ENCODE assay signal across 12 mouse cellular contexts in genomic region chr2:158316371-158316770, GRCm38 (mm10). TPM values are rescaled to one million over a fixed set of nuclear protein-coding genes. Genes with fewer than 3 reads are reported as not detected.
A peak's percentile ranks its signal among the peaks of the same experiment; 100 is the strongest.
DNase-seq lines count a peak whose midpoint lies in the region; TF ChIP-seq lines count a peak whose summit lies in the region.
"Had no signal": no experiment of that assay in that cellular context is flagged by ENCODE, and none has a peak within 500 bp of the region (broad histone marks: within the 10 kb centered on the region; RNA-seq: fewer than 3 reads in every experiment).

No protein-coding gene starts in this region.

- H3K79me2 ChIP-seq in C2C12 (ENCODE audit: control insufficient read depth, insufficient read depth), result no peaks in the 10 kb centered on the region
- no peaks in the 10 kb centered on the region for H3K79me2 ChIP-seq in MEL (ENCODE audit: control insufficient read depth, insufficient read depth, low read length, poor library complexity)

- no peak overlapping the region for H3ac ChIP-seq in C2C12 (ENCODE audit: control insufficient read depth, insufficient read length, low read depth)

- H3K4me3 ChIP-seq in left cerebral cortex, adult 2 months, result no peak overlapping the region
- H3K4me3 ChIP-seq in C2C12 (ENCODE audit: insufficient read depth, poor library complexity, severe bottlenecking) (no peak overlapping the region), MEL (ENCODE audit: control insufficient read depth in 1 of 2, insufficient read depth in 1 of 2, low read depth in 2 of 2, low read length in 2 of 2) (no peak overlapping the region)
- H3K4me3 ChIP-seq: limb, embryonic 15.5 days had no signal

- no peak for TF ChIP-seq EP300 in MEL (IDR thresholded peaks at IDR 0.05; ENCODE audit: low read depth in 1 of 2, low read length in 2 of 2)

- intact Hi-C loops in left cerebral cortex, adult 2 months (cut with DNase I), result no loop called here

- H3K4me1 ChIP-seq in MEL (ENCODE audit: control insufficient read depth in 1 of 2, insufficient read depth in 2 of 2, low read length in 2 of 2), result no peaks in the 10 kb centered on the region
- H3K4me1 ChIP-seq: limb, embryonic 15.5 days had no signal

- no peaks in the 10 kb centered on the region for H3K79me3 ChIP-seq in C2C12 (ENCODE audit: low read depth)

- peak; percentile 37 for TF ChIP-seq CTCF in left cerebral cortex, adult 2 months (IDR thresholded peaks at IDR 0.05)
- TF ChIP-seq CTCF in C2C12 (IDR thresholded peaks at IDR 0.05; ENCODE audit: control insufficient read depth, insufficient read depth, insufficient read length), result peak; percentile 4
- TF ChIP-seq CTCF in MEL (IDR thresholded peaks at IDR 0.05 in 2 of 3, conservative IDR thresholded peaks at IDR 0.05 in 1 of 3; ENCODE audit: control insufficient read depth in 1 of 3, insufficient read depth in 1 of 3, low read depth in 2 of 3, low read length in 3 of 3, poor library complexity in 1 of 3, severe bottlenecking in 1 of 3), result peak; percentile 26 to 49 (median 38); a peak in 5 of 6 replicates

- peaks cover 12% of the 10 kb centered on the region for H3K27me3 ChIP-seq in C2C12 (ENCODE audit: control insufficient read depth, insufficient read depth, insufficient read length)
- peaks cover 4 to 8% of the 10 kb centered on the region in 2 experiments; a peak in 3 of 4 replicates for H3K27me3 ChIP-seq in MEL (ENCODE audit: control insufficient read depth in 1 of 2, insufficient read depth in 2 of 2, low read length in 2 of 2)
- H3K27me3 ChIP-seq: limb, embryonic 15.5 days had no signal

- no peak for TF ChIP-seq POLR2A in MEL (IDR thresholded peaks at IDR 0.05; ENCODE audit: control insufficient read depth in 1 of 2, insufficient read depth in 1 of 2, low read depth in 1 of 2, low read length in 2 of 2, poor library complexity in 1 of 2)

- TF ChIP-seq RAD21 in MEL (IDR thresholded peaks at IDR 0.05; ENCODE audit: low read depth, low read length), result no peak

- H3K36me3 ChIP-seq in C2C12 (ENCODE audit: control insufficient read depth, insufficient read depth) (no peaks in the 10 kb centered on the region), MEL (ENCODE audit: control insufficient read depth in 1 of 2, insufficient read depth in 2 of 2, low read length in 2 of 2) (no peaks in the 10 kb centered on the region)
- H3K36me3 ChIP-seq: limb, embryonic 15.5 days had no signal

- no peak overlapping the region for H3K27ac ChIP-seq in left cerebral cortex, adult 2 months
- no peak overlapping the region for H3K27ac ChIP-seq in MEL (ENCODE audit: control insufficient read depth, low read depth, low read length)
- H3K27ac ChIP-seq: hindbrain, embryonic 14.5 days; limb, embryonic 15.5 days had no signal

- no peak for DNase-seq in left cerebral cortex, adult 2 months (ENCODE audit: extremely low spot score in 1 of 2, low spot score in 2 of 2)
- DNase-seq in left cerebral cortex, adult 18-20 months (ENCODE audit: low spot score in 2 of 2), result no peak
- peak; percentile 23 for DNase-seq in MEL (ENCODE audit: low read depth, low spot score)
- DNase-seq in kidney, postnatal 36 days, result peak; percentile 9 to 57
- no peak for DNase-seq in urinary bladder, postnatal 25 days (ENCODE audit: low spot score)
- no peak for DNase-seq in heart, postnatal 4 days
- no peak for DNase-seq in layer of hippocampus, postnatal 14 days (ENCODE audit: low spot score in 2 of 2)

- no peak overlapping the region for H3K9ac ChIP-seq in MEL (ENCODE audit: control insufficient read depth, low read depth, low read length, poor library complexity, severe bottlenecking)
- H3K9ac ChIP-seq: hindbrain, embryonic 14.5 days; limb, embryonic 15.5 days had no signal

- no peaks in the 10 kb centered on the region for H3K9me3 ChIP-seq in MEL (replicated peaks; ENCODE audit: insufficient read depth, low read length)
- H3K9me3 ChIP-seq: limb, embryonic 15.5 days had no signal

TF ChIP-seq in C2C12, 6 proteins besides CTCF, POLR2A, EP300 and RAD21:
- TF ChIP-seq CEBPB (IDR thresholded peaks at IDR 0.05; ENCODE audit: low read depth) (no peak), USF1 (IDR thresholded peaks at IDR 0.05; ENCODE audit: low read depth) (no peak), MYOD1 (IDR thresholded peaks at IDR 0.05; ENCODE audit: control insufficient read depth, insufficient read length, low read depth) (no peak), MAX (IDR thresholded peaks at IDR 0.05) (no peak), FOSL1 (IDR thresholded peaks at IDR 0.05; ENCODE audit: insufficient read depth, low read length, poor library complexity, severe bottlenecking) (no peak), MYOG (IDR thresholded peaks at IDR 0.05; ENCODE audit: control insufficient read depth, extremely low read depth, insufficient read length) (no peak)
TF ChIP-seq in C2C12: peak in this region for 0.

TF ChIP-seq in MEL, 35 proteins besides CTCF, POLR2A, EP300 and RAD21:
- TF ChIP-seq TBP (IDR thresholded peaks at IDR 0.05; ENCODE audit: low read depth, low read length), result no peak
- TF ChIP-seq MAFK (IDR thresholded peaks at IDR 0.05; ENCODE audit: borderline replicate concordance, low read depth, low read length), result no peak
- TF ChIP-seq GATA1 (IDR thresholded peaks at IDR 0.05; ENCODE audit: low read depth, low read length), result no peak

RNA-seq across cellular contexts. Expression of gene Lbp, which starts 10.1 kb away (rescaled TPM):
- 1 to 10 TPM; 1.2 to 2.4 TPM for total RNA-seq in left cerebral cortex, adult 2 months (2021)
- total RNA-seq in left cerebral cortex, adult 18-20 months (2021), result 1 to 10 TPM; 1.3 to 1.5 TPM
- not detected for polyA plus RNA-seq in C2C12 (2012; fragmentation: generic; extraction: Trizol)
- total RNA-seq in MEL (2012; rRNA removed), result not detected in 2 replicates
- not detected for polyA plus RNA-seq in MEL (2012; ENCODE audit: insufficient read depth in 1 of 2, insufficient read length in 2 of 2, low read depth in 1 of 2, low replicate concordance in 2 of 2, missing spikeins in 1 of 2)
- 1 to 10 TPM; 6.3 to 6.6 TPM for total RNA-seq in heart, postnatal 4 days (2021)
- total RNA-seq in layer of hippocampus, postnatal 14 days (2021), result 1 to 10 TPM; 2.3 to 8.0 TPM

RNA-seq across cellular contexts. Expression of gene Bpi, which starts 58.5 kb away (rescaled TPM):
- total RNA-seq in left cerebral cortex, adult 2 months (2021), result not detected
- not detected for total RNA-seq in left cerebral cortex, adult 18-20 months (2021)
- polyA plus RNA-seq in C2C12 (2012; fragmentation: generic; extraction: Trizol) (not detected), MEL (2012; ENCODE audit: insufficient read depth in 1 of 2, insufficient read length in 2 of 2, low read depth in 1 of 2, low replicate concordance in 2 of 2, missing spikeins in 1 of 2) (under 1 TPM in 1 of 2 experiments, not detected in 1; 0.10 TPM)
- not detected in 2 replicates for total RNA-seq in MEL (2012; rRNA removed)
- not detected for total RNA-seq in heart, postnatal 4 days (2021)
- not detected for total RNA-seq in layer of hippocampus, postnatal 14 days (2021)
- total RNA-seq: neutrophil, adult 5-6 weeks had no signal
- polyA plus RNA-seq: frontal cortex, adult 2 months; hindbrain, embryonic 14.5 days; limb, embryonic 15.5 days had no signal

RNA-seq across cellular contexts. Expression of gene Snhg11, which starts 59.1 kb away (rescaled TPM):
- total RNA-seq in left cerebral cortex, adult 2 months (2021), result 100 to 1,000 TPM; 812 to 868 TPM
- 100 to 1,000 TPM; 627 to 661 TPM for total RNA-seq in left cerebral cortex, adult 18-20 months (2021)
- polyA plus RNA-seq in C2C12 (2012; fragmentation: generic; extraction: Trizol), result not detected
- total RNA-seq in MEL (2012; rRNA removed), result not detected in 2 replicates
- polyA plus RNA-seq in MEL (2012; ENCODE audit: insufficient read depth in 1 of 2, insufficient read length in 2 of 2, low read depth in 1 of 2, low replicate concordance in 2 of 2, missing spikeins in 1 of 2), result under 1 TPM in 1 of 2 experiments, not detected in 1; 0.06 TPM
- total RNA-seq in heart, postnatal 4 days (2021), result under 1 TPM; 0.05 to 0.52 TPM
- 100 to 1,000 TPM; 427 to 584 TPM for total RNA-seq in layer of hippocampus, postnatal 14 days (2021)
- total RNA-seq: neutrophil, adult 5-6 weeks had no signal

Comparison
In these comparisons a context has a peak if more than half of its experiments do, and no peak if none do; other contexts are left out.
1. DNase-seq: peak in MEL (single experiment) and kidney, postnatal 36 days (2 of 2); none in left cerebral cortex, adult 2 months (0 of 2), left cerebral cortex, adult 18-20 months (0 of 2), urinary bladder, postnatal 25 days (single experiment), heart, postnatal 4 days (single experiment) and layer of hippocampus, postnatal 14 days (0 of 2).
2. RNA of gene Snhg11, which starts 59.1 kb away (total RNA-seq): 812 to 868 TPM in left cerebral cortex, adult 2 months, 627 to 661 TPM in left cerebral cortex, adult 18-20 months and 427 to 584 TPM in layer of hippocampus, postnatal 14 days; 0.05 to 0.52 TPM in heart, postnatal 4 days and not detected in MEL; every median in the first group is over 100 times any median in the second.
3. Peak in every context shown above with its lines, with median percentiles within 50 percentile points of each other: CTCF ChIP-seq.